Mouse (Mus musculus) megakaryocyte progenitor cell, adult 5-6 weeks (primary cell): ENCODE data around the gene Slc11a2. TPM values are rescaled to one million over a fixed set of nuclear protein-coding genes. Genes with fewer than 3 reads are reported as not detected.
"Not testable (repeated sequence)": the region's sequence is repeated elsewhere in the genome, so short reads cannot be mapped to it uniquely, and the experiment has no call there.

Source experiments
- ATAC-seq: replicated peaks from 2 replicates; pipeline ENCODE4 v1.8.0; 2016; ENCODE audit warnings: mild to moderate bottlenecking, moderate TSS enrichment, inconsistent platforms; ENCODE audit not compliant: poor library complexity
- total RNA-seq, 2 experiments: library from RNA; stranded (forward) in 1 of 2; stranded (reverse) in 1 of 2; fragments of 157-497, 149-512 nt in 1 of 2; fragments of 200-1000 nt in 1 of 2; gene quantifications; 2 replicates each; pipeline versions ENCODE4 v1.2.3 to v1.2.4; 2015 to 2017

Gene Slc11a2
- total RNA-seq, 2 experiments from 2014 or later, result 12.0 to 14.6 TPM

- ATAC-seq, result no peak
Measured at GRCm38 (mm10) chr15:100406088-100406487, 18.8 kb downstream of the Slc11a2 start.

- ATAC-seq, result no peak
Measured at GRCm38 (mm10) chr15:100403318-100404000, 21.4 kb downstream of the Slc11a2 start.

GRCm38 (mm10) chr15:100402798-100403197 is 22.1 kb downstream of the Slc11a2 start:
- ATAC-seq, result no peak

- 0 out of 2 replicates have a peak, but pooled peaks have one; percentile 30 for ATAC-seq
Measured at GRCm38 (mm10) chr15:100402347-100402746, 22.5 kb downstream of the Slc11a2 start.

GRCm38 (mm10) chr15:100401811-100402210 is 23.1 kb downstream of the Slc11a2 start:
- ATAC-seq, result no peak

GRCm38 (mm10) chr15:100400592-100401250 is 24.2 kb downstream of the Slc11a2 start:
- ATAC-seq, result no peak

GRCm38 (mm10) chr15:100395561-100395960 is 29.3 kb downstream of the Slc11a2 start:
- ATAC-seq, result no peak

- no peak for ATAC-seq
Measured at GRCm38 (mm10) chr15:100393016-100393415, 31.9 kb downstream of the Slc11a2 start.

- ATAC-seq, result peak; percentile 71
Measured at GRCm38 (mm10) chr15:100391599-100391998, 33.3 kb downstream of the Slc11a2 start.

- peak; percentile 8; the same call in 1 of the 2 replicates for ATAC-seq
Measured at GRCm38 (mm10) chr15:100391066-100391465, 33.8 kb downstream of the Slc11a2 start.

- ATAC-seq, result no peak
Measured at GRCm38 (mm10) chr15:100388886-100389285, 36.0 kb downstream of the Slc11a2 start.

GRCm38 (mm10) chr15:100388224-100388835 is 36.5 kb downstream of the Slc11a2 start:
- ATAC-seq, result peak; percentile 52

GRCm38 (mm10) chr15:100387544-100388223 is 37.2 kb downstream of the Slc11a2 start:
- no peak for ATAC-seq

- ATAC-seq, result no peak
Measured at GRCm38 (mm10) chr15:100385705-100386104, 39.2 kb downstream of the Slc11a2 start.

- no peak for ATAC-seq
Measured at GRCm38 (mm10) chr15:100380104-100380503, 44.8 kb downstream of the Slc11a2 start.

- no peak for ATAC-seq
Measured at GRCm38 (mm10) chr15:100379658-100380057, 45.2 kb downstream of the Slc11a2 start.

GRCm38 (mm10) chr15:100377847-100378505 is 46.9 kb downstream of the Slc11a2 start:
- peak; percentile 85 for ATAC-seq

GRCm38 (mm10) chr15:100375066-100375465 is 49.8 kb downstream of the Slc11a2 start:
- ATAC-seq, result peak; percentile 70

GRCm38 (mm10) chr15:100367119-100367518 is 57.8 kb downstream of the Slc11a2 start:
- ATAC-seq, result no peak

- ATAC-seq, result not testable (repeated sequence)
Measured at GRCm38 (mm10) chr15:100365967-100366366, 58.9 kb downstream of the Slc11a2 start.

- no peak for ATAC-seq
Measured at GRCm38 (mm10) chr15:100364242-100364641, 60.6 kb downstream of the Slc11a2 start, which contains the start of gene Higd1c. TSS of gene Higd1c (plus strand) at chr15:100364542.
